In genomic region chr12:69973666-69974065, GRCm38 (mm10) we compare ENCODE assay signal across 19 mouse cellular contexts. TPM values are rescaled to one million over a fixed set of nuclear protein-coding genes. Genes with fewer than 3 reads are reported as not detected.
DNase-seq lines count a peak whose midpoint lies in the region; ATAC-seq and TF ChIP-seq lines count a peak whose summit lies in the region.
"Had no signal": no experiment of that assay in that cellular context is flagged by ENCODE, and none has a peak within 500 bp of the region (broad histone marks: within the 10 kb centered on the region; RNA-seq: fewer than 3 reads in every experiment).

No protein-coding gene starts in this region.

- intact Hi-C loops in left cerebral cortex, postnatal 4 days (cut with DNase I): no loop called here

- H3K36me3 ChIP-seq in embryonic facial prominence, embryonic 11.5 days (replicated peaks; ENCODE audit: control insufficient read depth, insufficient read depth, low read depth, low read length): peaks cover 5% of the 10 kb centered on the region; the same call in 1 of the 2 replicates
- peaks cover 88% of the 10 kb centered on the region for H3K36me3 ChIP-seq in embryonic facial prominence, embryonic 10.5 days (replicated peaks)
- peaks cover 19% of the 10 kb centered on the region for H3K36me3 ChIP-seq in kidney, postnatal 0 days (ENCODE audit: insufficient read depth, low read length)
- H3K36me3 ChIP-seq in embryonic facial prominence, embryonic 14.5 days (ENCODE audit: control insufficient read depth, insufficient read depth, low read length): peaks cover 65% of the 10 kb centered on the region

- H3K4me1 ChIP-seq in embryonic facial prominence, embryonic 11.5 days (ENCODE audit: control insufficient read depth, insufficient read depth, low read length): no peaks in the 10 kb centered on the region
- no peaks in the 10 kb centered on the region for H3K4me1 ChIP-seq in embryonic facial prominence, embryonic 10.5 days
- H3K4me1 ChIP-seq in kidney, postnatal 0 days (replicated peaks; ENCODE audit: insufficient read depth, low read length): no peaks in the 10 kb centered on the region
- H3K4me1 ChIP-seq in embryonic facial prominence, embryonic 14.5 days (ENCODE audit: control insufficient read depth, insufficient read depth, low read length): no peaks in the 10 kb centered on the region
- H3K4me1 ChIP-seq: forebrain, embryonic 10.5 days had no signal

- peak; percentile 14 for DNase-seq in embryonic facial prominence, embryonic 11.5 days (ENCODE audit: low spot score)
- DNase-seq in embryonic facial prominence, embryonic 10.5 days (ENCODE audit: low spot score): no peak
- DNase-seq in kidney, postnatal 0 days (ENCODE audit: low spot score): peak; percentile 66
- DNase-seq in kidney, postnatal 4 days: no peak
- peak; percentile 39 for DNase-seq in embryonic facial prominence, embryonic 14.5 days (ENCODE audit: low spot score)
- no peak for DNase-seq in left cerebral cortex, postnatal 4 days
- no peak for DNase-seq in layer of hippocampus, adult 8-10 months (ENCODE audit: low spot score in 2 of 2)
- DNase-seq: adrenal gland, postnatal 10 days; cerebellum, adult 11-12 months; cerebellum, adult 9-10 months; cerebellum, postnatal 25 days; gastrocnemius, postnatal 14 days had no signal

- H3K4me3 ChIP-seq in embryonic facial prominence, embryonic 11.5 days (ENCODE audit: low read depth, low read length): no peak overlapping the region
- H3K4me3 ChIP-seq in embryonic facial prominence, embryonic 10.5 days: no peak overlapping the region
- H3K4me3 ChIP-seq in kidney, postnatal 0 days (replicated peaks; ENCODE audit: low read depth, low read length): no peak overlapping the region
- no peak overlapping the region for H3K4me3 ChIP-seq in embryonic facial prominence, embryonic 14.5 days (ENCODE audit: low read depth, low read length)
- H3K4me3 ChIP-seq: embryonic facial prominence, embryonic 15.5 days; erythroblast, embryonic 14.5 days; forebrain, embryonic 10.5 days; heart, embryonic 12.5 days; hindbrain, embryonic 10.5 days had no signal

- no peak for TF ChIP-seq CTCF in kidney, postnatal 0 days (IDR thresholded peaks at IDR 0.05; ENCODE audit: low read depth)

- no peak overlapping the region for H3K27ac ChIP-seq in embryonic facial prominence, embryonic 11.5 days (replicated peaks; ENCODE audit: low read depth, low read length)
- H3K27ac ChIP-seq in embryonic facial prominence, embryonic 10.5 days (replicated peaks): no peak overlapping the region
- H3K27ac ChIP-seq in kidney, postnatal 0 days: no peak overlapping the region
- H3K27ac ChIP-seq in embryonic facial prominence, embryonic 14.5 days (replicated peaks; ENCODE audit: low read depth, low read length): no peak overlapping the region
- H3K27ac ChIP-seq: embryonic facial prominence, embryonic 15.5 days; forebrain, embryonic 10.5 days; hindbrain, embryonic 10.5 days; hindbrain, embryonic 14.5 days had no signal

- no peaks in the 10 kb centered on the region for H3K9me3 ChIP-seq in embryonic facial prominence, embryonic 11.5 days (replicated peaks; ENCODE audit: control insufficient read depth, low read length)
- H3K9me3 ChIP-seq in embryonic facial prominence, embryonic 10.5 days: no peaks in the 10 kb centered on the region
- H3K9me3 ChIP-seq in kidney, postnatal 0 days (replicated peaks; ENCODE audit: low read length): no peaks in the 10 kb centered on the region
- H3K9me3 ChIP-seq in embryonic facial prominence, embryonic 14.5 days (ENCODE audit: control insufficient read depth, low read length): no peaks in the 10 kb centered on the region
- H3K9me3 ChIP-seq: embryonic facial prominence, embryonic 15.5 days; forebrain, embryonic 10.5 days; heart, embryonic 12.5 days; hindbrain, embryonic 10.5 days had no signal

- H3K4me2 ChIP-seq in embryonic facial prominence, embryonic 11.5 days (ENCODE audit: low read depth, low read length): no peak overlapping the region
- H3K4me2 ChIP-seq in kidney, postnatal 0 days (ENCODE audit: low read length): no peak overlapping the region
- H3K4me2 ChIP-seq in embryonic facial prominence, embryonic 14.5 days (ENCODE audit: low read depth, low read length): no peak overlapping the region
- H3K4me2 ChIP-seq: embryonic facial prominence, embryonic 15.5 days; heart, embryonic 12.5 days; hindbrain, embryonic 14.5 days had no signal

- ATAC-seq in embryonic facial prominence, embryonic 11.5 days (replicated peaks; ENCODE audit: insufficient number of reproducible peaks, low FRiP score, low TSS enrichment, low read depth): no peak
- no peak for ATAC-seq in kidney, postnatal 0 days (replicated peaks; ENCODE audit: low FRiP score, low read depth)
- ATAC-seq in embryonic facial prominence, embryonic 14.5 days (ENCODE audit: low read depth): peak; percentile 73; the same call in 1 of the 2 replicates
- ATAC-seq: forebrain, embryonic 14.5 days had no signal

- no peak overlapping the region for H3K9ac ChIP-seq in embryonic facial prominence, embryonic 11.5 days (replicated peaks; ENCODE audit: low read length)
- no peak overlapping the region for H3K9ac ChIP-seq in kidney, postnatal 0 days (ENCODE audit: low read depth, low read length)
- H3K9ac ChIP-seq in embryonic facial prominence, embryonic 14.5 days (ENCODE audit: low read depth, low read length): no peak overlapping the region
- H3K9ac ChIP-seq: embryonic facial prominence, embryonic 15.5 days; heart, embryonic 12.5 days; hindbrain, embryonic 14.5 days had no signal

- H3K27me3 ChIP-seq in embryonic facial prominence, embryonic 11.5 days (ENCODE audit: control insufficient read depth, insufficient read depth, low read length): no peaks in the 10 kb centered on the region
- no peaks in the 10 kb centered on the region for H3K27me3 ChIP-seq in embryonic facial prominence, embryonic 10.5 days (replicated peaks; ENCODE audit: low read depth, poor library complexity, severe bottlenecking)
- no peaks in the 10 kb centered on the region for H3K27me3 ChIP-seq in kidney, postnatal 0 days (ENCODE audit: insufficient read depth, low read length)
- H3K27me3 ChIP-seq in embryonic facial prominence, embryonic 14.5 days (replicated peaks; ENCODE audit: control insufficient read depth, insufficient read depth, low read length): no peaks in the 10 kb centered on the region
- H3K27me3 ChIP-seq: embryonic facial prominence, embryonic 15.5 days; heart, embryonic 12.5 days had no signal

RNA-seq across cellular contexts. Expression of gene Sav1, which starts 13.1 kb away (rescaled TPM):
- 10.4 and 12.5 TPM in 2 replicates for polyA plus RNA-seq in embryonic facial prominence, embryonic 11.5 days (2014; fragmentation: Nextera tagmentation; extraction: Ambion mirVana)
- polyA plus RNA-seq in embryonic facial prominence, embryonic 10.5 days (2016; fragmentation: Nextera tagmentation; extraction: Ambion mirVana): 6.4 and 6.9 TPM in 2 replicates
- polyA plus RNA-seq in kidney, postnatal 0 days (2015; fragmentation: Nextera tagmentation; extraction: Ambion mirVana): 8.5 and 9.8 TPM in 2 replicates
- polyA plus RNA-seq in embryonic facial prominence, embryonic 14.5 days (2014; fragmentation: Nextera tagmentation; extraction: Ambion mirVana): 10.4 and 12.0 TPM in 2 replicates
- 10 to 100 TPM; 26.0 to 27.0 TPM for total RNA-seq in left cerebral cortex, postnatal 4 days (2021)
- 10 to 100 TPM; 19.2 to 20.3 (median 20.1) TPM for total RNA-seq in layer of hippocampus, adult 8-10 months (2022)

Comparison
In these comparisons a context has a peak if more than half of its experiments do, and no peak if none do; other contexts are left out.
1. DNase-seq: peak in embryonic facial prominence, embryonic 11.5 days (single experiment), kidney, postnatal 0 days (single experiment) and embryonic facial prominence, embryonic 14.5 days (single experiment); none in embryonic facial prominence, embryonic 10.5 days (single experiment), kidney, postnatal 4 days (0 of 2), left cerebral cortex, postnatal 4 days (single experiment) and layer of hippocampus, adult 8-10 months (0 of 2).